Mouse (Mus musculus): Measurements from ENCODE around the gene Car5a.

Car5a gene

GRCm38 (mm10) chr8:121944831-121945230, at the start of gene Car5a:
TSS of gene Car5a (minus strand) at chr8:121944904.
- no peak for DNase-seq (ENCODE audit: low spot score)

GRCm38 (mm10) chr8:121992911-121993310, 48.2 kb upstream of the Car5a start:
- no peak for DNase-seq (ENCODE audit: low spot score)

- DNase-seq (ENCODE audit: low spot score), result no peak
Measured at GRCm38 (mm10) chr8:121991611-121992010, 46.9 kb upstream of the Car5a start.

DNA sequence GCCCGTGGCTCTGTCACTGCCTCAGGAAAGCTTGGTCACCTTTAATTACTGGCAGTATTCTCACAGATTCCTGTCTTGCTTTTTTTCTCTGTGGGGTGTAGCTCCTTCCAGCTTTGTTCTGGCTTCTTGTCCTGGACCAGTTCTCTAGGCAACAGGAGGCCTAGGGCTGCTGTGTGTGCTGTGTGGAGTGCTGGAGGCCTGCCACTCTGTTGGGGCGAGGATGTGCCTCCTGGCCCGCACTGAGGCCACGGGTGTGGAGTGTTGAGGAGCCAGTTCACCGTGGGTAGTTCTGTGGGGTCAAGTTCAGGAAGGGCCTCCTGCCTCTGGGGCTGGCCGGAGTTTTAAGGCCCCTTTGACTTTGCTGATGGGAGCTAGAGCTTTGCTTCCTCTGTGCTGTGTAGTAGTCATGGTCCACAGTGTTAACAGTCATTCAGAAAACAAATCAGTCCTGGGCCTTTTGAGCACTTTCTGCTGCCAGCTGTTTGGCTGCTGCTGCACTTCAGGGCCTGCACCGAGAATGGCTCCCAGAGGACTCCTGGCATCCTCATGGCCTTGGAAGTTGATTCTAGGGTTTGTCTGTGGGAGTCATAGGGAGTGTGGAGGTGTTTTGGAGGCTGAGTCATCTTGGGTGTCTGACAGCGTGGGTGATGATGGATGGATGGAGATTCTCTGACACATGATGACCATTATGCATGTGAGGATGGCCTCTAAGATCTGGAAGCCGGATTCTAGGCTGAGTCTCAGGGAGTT, 46.0 kb upstream of the Car5a start:
- no peak for DNase-seq (ENCODE audit: low spot score)

- no peak for DNase-seq (ENCODE audit: low spot score)
Measured at GRCm38 (mm10) chr8:121987892-121988291, 43.2 kb upstream of the Car5a start.

GRCm38 (mm10) chr8:121985673-121986072, 41.0 kb upstream of the Car5a start:
- DNase-seq (ENCODE audit: low spot score), result no peak

DNA sequence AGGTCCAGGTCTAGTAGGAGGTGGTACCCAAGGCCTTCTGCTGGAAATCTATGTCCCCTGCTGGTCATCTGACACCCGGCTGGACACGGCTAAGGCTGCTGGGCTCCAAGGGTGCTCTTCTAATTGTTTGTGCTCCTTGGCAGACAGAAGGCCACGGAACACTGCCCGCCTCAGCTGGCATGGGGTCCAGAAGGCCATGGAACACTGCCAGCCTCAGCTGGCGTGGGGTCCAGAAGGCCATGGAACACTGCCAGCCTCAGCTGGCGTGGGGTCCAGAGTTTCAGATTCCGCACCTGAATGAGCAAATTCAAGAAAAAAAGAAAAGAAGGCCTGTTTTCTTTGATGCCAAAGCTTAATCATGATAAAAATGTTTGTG, 36.8 kb upstream of the Car5a start:
- DNase-seq (ENCODE audit: low spot score), result no peak

DNA sequence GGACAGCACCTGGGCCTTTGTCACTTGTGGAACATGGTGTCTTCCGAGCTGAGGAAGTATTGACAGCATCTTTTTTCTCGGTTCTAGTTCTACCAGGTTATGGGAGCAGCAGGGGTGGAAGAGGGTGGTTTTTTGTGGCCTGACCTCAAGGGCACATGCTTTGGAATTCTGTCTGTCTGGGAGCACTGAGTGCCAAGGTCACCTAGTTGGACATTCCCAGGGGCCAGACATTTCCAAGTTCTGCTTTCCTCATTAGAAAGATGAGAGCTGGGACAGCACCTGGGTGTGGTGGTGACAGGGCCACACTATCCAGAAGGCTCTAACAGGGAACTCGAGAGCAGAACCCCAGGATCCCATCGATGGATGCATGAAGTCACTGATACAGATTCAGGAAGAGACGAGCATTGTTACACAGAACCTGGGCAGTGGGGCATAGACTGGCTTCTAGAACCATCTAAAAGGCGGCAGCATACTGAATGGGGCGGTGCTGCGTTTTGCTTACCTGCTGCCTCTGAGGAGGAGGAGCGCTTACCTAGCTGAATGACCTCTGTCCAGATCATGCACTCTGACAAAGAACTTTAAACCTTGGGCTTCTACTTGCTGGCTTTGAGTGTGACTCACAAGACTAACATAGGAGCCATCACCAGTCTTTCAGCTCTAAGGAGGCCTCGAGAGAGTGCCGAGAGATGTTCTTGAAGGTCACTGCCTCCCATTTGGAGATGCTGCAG, 36.3 kb upstream of the Car5a start:
- DNase-seq (ENCODE audit: low spot score), result no peak

- DNase-seq (ENCODE audit: low spot score), result no peak
Measured at GRCm38 (mm10) chr8:121978670-121979069, 34.0 kb upstream of the Car5a start.

- DNase-seq (ENCODE audit: low spot score), result peak; percentile 32
Measured at GRCm38 (mm10) chr8:121977819-121978590, 33.3 kb upstream of the Car5a start.

DNA sequence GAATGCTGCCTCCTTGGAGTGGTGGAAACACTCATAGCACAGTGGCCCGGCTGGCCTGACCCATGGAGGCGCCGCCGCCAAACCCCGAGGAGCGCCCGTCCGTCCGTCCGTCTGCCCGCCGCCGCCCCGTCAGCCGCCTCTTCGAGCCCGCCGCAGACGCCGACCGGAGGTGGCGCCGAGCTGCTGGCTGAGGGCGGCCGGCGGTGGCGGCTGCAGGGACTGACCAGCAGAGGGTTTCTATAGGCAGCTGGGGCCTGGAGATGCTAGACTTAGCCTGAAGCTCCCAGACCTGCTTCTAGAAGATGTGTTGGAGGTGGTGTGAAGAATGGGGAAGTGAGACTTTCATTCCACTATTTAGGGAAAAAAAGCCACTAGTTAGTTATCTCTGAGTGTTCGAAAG, 29.2 kb upstream of the Car5a start:
- no peak for DNase-seq (ENCODE audit: low spot score)

GRCm38 (mm10) chr8:121971488-121972058, 26.9 kb upstream of the Car5a start:
- DNase-seq (ENCODE audit: low spot score), result no peak

DNA sequence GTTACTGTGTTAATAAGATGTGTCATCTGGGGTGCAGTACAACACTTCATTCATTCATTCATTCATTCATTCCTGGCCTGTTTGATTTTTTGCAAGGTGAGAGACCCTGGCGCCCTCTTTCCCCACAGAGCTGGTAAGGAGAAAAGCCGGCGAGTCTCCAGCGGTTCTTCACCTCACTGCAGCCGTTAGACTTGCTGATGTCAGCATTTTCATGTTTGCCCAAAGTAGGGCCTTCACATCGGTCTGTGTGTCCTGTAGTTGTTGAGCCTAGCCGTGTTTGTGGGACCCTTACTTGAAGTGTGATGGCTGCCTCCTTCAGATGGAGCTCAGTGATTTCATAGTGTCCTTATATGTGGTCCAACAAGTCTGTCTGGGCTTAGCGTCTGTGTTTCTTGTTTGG, 25.5 kb upstream of the Car5a start:
- no peak for DNase-seq (ENCODE audit: low spot score)

GRCm38 (mm10) chr8:121968542-121968941, 23.8 kb upstream of the Car5a start:
- DNase-seq (ENCODE audit: low spot score), result no peak

- no peak for DNase-seq (ENCODE audit: low spot score)
Measured at GRCm38 (mm10) chr8:121967977-121968376, 23.3 kb upstream of the Car5a start.

DNA sequence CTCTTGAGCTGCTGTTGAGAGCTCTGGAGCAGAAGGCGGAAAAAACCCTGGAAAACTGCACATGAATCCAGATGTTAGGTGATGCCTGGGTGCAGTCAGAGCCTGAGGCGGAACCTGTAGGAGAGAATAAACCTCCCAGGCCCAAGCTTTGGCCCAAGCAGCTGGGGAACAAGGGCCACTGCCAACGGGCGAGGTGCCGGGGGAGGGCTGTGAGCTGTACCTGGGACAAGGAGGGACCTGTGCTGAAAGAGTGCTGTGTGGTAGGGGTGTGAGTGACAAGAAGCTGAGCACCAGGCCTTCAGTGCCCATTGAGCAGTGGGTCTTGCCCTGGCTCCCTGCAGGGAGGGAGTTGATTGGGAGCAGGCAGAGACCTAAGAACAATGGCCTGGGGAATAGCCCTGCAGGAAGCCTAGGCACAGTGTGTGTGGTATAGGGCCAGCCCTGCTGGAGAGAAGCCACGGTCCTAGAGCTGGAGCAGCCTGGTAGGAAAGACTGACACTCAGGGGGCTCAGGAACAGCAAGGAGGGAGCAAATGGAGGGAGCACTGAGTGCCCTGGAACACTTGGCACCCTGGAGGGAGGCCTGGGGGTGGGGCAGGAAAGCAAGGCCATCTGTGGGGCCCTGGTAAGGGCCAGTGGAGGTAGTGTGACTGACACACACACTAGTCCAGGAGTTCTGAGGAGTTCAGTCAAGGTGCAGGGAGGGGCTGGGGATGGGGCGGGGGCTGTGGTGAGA, 22.2 kb upstream of the Car5a start:
- no peak for DNase-seq (ENCODE audit: low spot score)

DNA sequence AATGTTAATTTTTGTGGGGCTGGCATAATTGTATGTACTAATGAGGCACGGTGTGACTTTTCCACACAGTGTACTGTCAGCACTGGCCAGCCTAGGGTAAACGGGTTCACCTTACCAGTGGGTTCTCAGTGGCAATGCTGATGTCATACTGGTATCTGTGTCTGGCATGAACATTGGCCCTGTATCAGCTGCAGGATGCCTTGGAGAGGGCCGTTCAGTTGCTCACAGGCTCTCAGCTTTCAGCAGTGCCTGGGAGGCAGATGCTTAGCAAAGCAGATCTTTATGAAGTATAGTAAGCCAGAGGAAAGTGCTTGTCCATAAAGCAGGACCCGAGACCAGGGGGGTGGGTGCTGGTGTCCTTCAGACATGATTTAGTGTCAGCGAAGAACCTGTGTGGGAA, 21.4 kb upstream of the Car5a start:
- DNase-seq (ENCODE audit: low spot score), result no peak

GRCm38 (mm10) chr8:121964716-121965512, 20.2 kb upstream of the Car5a start:
- no peak for DNase-seq (ENCODE audit: low spot score)

DNA sequence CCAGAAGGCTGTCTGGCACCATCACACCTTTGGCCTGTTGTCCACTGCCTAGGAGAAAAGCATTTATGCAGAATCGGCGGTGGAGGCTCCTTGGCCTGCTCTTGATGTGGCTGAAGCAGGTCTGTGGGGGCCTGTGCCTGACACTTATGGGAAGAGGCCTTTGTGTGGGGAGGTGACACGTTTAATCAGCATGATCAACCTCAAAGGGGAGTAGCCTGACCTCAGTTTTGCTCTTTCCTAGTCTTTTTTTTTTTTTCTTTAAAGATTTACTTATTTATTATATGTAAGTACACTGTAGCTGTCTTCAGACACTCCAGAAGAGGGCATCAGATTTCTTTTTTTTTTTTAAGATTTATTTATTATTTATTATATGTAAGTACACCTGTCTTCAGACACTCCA, 18.2 kb upstream of the Car5a start:
- DNase-seq (ENCODE audit: low spot score), result no peak

DNA sequence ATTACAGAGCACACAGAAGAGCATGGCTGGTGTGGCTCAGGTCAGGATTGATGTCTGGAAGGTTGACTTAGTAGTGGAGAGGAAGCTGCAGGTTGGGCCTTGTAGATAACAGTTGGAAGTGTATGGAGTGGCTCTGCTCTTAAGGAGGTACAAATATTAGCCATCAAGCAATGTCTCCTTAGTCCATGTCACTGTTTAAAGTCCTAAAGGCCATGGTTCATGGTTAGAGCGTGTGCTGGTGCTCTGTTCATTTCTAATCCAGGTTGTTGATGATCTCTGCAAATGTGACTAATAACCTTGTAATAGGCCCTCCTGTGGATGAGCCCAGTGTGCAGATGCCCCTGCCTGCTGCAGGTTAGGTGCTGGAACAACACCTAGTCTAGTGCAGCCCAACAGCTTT, 13.7 kb upstream of the Car5a start:
- DNase-seq (ENCODE audit: low spot score), result no peak
